Mouse (Mus musculus): ENCODE results near the gene Tas2r105. TPM values are rescaled to one million over a fixed set of nuclear protein-coding genes. Genes with fewer than 3 reads are reported as not detected.

Gene Tas2r105
- total RNA-seq (2021), result not detected
- long read RNA-seq, experiment 1, result 0 reads
- long read RNA-seq, experiment 2, result 0 reads

DNA sequence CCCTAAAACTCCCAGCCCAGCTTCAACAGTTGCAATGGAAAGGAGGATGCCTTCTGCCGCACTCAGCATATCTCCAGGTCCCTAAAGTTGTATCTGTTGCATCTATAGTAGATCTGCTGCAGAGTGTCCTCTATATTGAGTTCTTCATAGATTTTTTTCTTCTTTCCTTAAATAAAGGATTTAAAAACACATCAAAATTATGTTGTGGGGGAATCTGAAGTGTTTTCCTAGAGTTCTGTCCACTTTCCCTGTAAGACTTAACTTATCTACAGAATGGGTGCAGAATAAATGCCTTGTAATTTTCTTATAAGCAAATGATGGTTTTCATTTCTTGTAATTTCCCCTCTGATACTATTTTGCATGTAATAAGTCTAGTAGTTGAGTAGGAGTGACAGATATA lies at the start of gene Tas2r105:
Gene Tas2r105, minus strand, starts transcription at position 101 of the 400 bp plus-strand sequence.
- no peak for DNase-seq
- intact Hi-C loops (cut with DNase I; ENCODE audit: low total_unique reads), result no loop called here

DNA sequence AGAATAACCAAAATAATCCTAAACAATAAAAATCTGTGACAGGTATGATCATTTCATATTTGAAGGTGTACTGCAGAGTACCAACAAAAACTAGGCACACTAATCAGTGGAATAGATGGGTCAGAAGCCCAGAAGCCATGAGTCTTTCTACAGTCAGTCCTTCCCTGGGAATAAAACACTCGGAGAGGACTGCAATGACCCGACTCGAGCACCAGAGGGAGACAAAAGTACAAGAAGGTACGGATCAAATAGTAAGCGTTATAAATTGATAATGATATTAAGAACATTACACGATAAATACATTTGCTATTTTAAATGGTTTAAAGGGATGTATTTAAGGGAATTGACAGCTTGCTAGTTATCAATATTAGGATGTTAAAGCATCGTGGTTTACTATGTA lies 25.5 kb upstream of the Tas2r105 start:
- no peak for DNase-seq
- intact Hi-C loops (cut with DNase I; ENCODE audit: low total_unique reads), result no loop called here

DNA sequence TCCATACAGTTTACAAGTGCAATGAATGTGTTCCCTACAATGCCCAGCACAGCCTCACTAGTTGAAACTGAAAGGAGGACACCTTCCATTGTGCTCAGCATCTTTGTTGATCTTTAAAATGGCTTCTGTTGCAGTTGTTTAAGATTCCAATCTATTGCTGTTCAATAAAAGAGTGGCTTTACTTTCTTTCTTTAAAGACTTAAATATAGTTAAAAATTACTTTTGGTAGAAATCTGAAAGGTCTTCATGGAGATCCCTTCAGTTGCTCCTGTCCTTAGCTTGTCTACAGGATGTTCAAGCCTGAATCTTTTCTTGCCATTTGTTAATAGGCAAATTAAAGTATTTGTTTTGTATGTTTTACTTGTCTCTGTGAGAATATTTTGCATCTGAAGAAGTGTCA lies 2.7 kb upstream of the Tas2r105 start, which contains the start of gene Tas2r114:
Gene Tas2r114, minus strand, starts transcription at position 101 of the 400 bp plus-strand sequence.
- intact Hi-C loops (cut with DNase I; ENCODE audit: low total_unique reads), result no loop called here
- no peak for DNase-seq

DNA sequence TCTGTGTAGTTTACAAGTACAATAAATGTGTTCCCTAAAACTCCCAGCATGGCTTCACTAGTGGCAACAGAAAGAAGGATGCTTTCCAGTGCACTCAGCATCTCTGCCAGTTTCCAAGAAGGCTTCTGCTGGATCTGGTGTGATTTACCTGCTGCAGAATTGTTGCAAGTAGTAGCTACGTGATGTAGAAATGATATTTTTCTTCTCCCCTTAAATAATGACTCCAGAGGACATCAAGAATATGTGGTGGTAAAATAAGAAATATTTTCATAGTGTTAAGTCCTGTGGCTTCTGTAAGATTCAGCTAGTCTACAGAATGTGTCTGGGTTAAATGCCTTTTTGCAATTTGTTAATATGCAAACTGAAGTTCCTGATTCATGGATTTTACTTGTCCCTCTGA lies 1.7 kb downstream of the Tas2r105 start, which contains the start of gene Tas2r104:
Gene Tas2r104, minus strand, starts transcription at position 101 of the 400 bp plus-strand sequence.
- no peak for DNase-seq
- intact Hi-C loops (cut with DNase I; ENCODE audit: low total_unique reads), result no loop called here

DNA sequence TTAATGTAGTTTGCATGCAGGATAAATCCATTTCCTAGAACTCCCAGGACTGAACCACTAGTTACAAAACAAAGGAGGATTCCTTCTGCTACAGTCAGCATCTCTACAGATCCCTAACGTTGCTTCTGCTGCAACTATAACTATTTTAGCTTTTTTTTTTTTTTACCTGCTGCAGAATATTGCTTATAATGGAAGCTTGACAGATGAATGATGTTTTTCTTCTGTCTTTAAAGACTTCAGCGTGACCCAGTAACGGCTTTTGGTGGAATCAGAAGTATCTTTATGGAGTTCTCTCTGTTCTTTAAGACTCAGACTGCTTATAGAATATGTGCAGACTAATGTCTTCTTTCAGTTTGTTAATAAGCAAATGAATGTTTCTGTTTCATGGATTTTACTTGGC lies 8.5 kb downstream of the Tas2r105 start, which contains the start of gene Tas2r106:
Gene Tas2r106, minus strand, starts transcription at position 101 of the 400 bp plus-strand sequence.
- DNase-seq, result no peak
- intact Hi-C loops (cut with DNase I; ENCODE audit: low total_unique reads), result no loop called here

DNA sequence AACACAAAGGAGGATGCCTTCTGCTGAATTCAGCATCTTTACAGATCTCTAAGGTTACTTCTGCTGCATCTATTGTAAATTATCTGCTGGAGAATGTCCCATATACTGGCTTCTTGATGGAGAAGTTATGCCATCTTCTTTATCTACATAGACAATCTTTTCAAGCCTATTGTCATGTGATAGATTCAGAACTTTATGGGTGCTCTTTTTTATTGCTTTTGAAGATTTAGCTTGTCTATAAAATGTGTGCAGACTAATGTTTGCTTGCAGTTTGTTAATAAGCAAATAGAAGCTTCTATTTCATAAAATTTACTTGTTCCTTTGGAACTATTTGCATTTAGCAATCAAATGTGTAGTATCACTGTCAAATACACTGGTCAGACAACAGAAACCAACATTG lies 27.2 kb downstream of the Tas2r105 start, which contains the start of gene Tas2r107:
Gene Tas2r107, minus strand, starts transcription at position 101 of the 400 bp plus-strand sequence.
- no peak for DNase-seq
- intact Hi-C loops (cut with DNase I; ENCODE audit: low total_unique reads), result no loop called here

Other genes starting within 250 kb of the Tas2r105 start
- gene 5430401F13Rik, start 201.1 kb downstream of the Tas2r105 start, total RNA-seq (2021), result not detected
- gene Gm6619, start 201.1 kb downstream of the Tas2r105 start, total RNA-seq (2021), result not detected
- gene Tas2r130, start 56.6 kb downstream of the Tas2r105 start, total RNA-seq (2021), result not detected
- gene Tas2r107, start 27.3 kb downstream of the Tas2r105 start, total RNA-seq (2021), result not detected
- gene Tas2r106, start 8.6 kb downstream of the Tas2r105 start, total RNA-seq (2021), result not detected
- not detected for gene Tas2r104, start 1.8 kb downstream of the Tas2r105 start, total RNA-seq (2021)
- gene Tas2r114, start 2.6 kb upstream of the Tas2r105 start, total RNA-seq (2021), result not detected

Measured in gastrocnemius, postnatal 14 days (tissue).